ENCODE assay signal across 8 mouse cellular contexts in the genomic region with DNA sequence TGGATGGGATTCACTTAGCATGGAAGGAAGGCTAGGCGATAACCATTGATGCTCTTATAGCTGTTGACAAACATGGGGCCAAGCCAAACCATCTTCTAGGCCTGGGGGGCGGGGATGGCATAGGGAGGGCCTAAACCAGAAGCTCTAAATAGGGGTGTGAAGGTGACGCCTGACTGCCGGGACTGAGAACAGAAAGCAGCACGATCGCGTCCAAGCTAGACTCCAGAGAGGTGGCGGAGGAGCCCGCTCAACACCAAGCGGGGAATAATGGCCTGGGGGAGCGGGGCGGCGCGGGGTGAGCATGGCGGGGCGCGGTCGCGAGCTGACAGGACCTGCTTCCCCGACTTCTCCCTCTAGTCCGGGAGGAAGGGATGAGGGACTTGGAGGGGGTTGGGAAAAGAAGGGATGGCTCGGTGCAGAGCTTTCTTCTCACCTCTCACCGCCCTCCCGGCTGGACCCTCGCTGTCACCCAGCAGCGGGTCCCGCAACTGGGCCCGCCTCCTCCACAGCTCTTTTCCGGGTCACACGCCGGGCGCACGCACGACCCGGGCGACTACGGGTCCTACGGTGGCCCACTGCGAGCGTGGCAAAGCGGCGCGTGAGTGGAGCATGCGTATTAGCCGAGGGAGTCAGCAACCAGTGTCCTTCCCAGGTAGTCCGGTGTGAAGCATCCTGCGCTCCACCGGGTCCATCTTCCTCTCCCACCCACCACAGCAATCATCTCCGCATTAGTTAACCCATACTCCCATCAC. TPM values are rescaled to one million over a fixed set of nuclear protein-coding genes. Genes with fewer than 3 reads are reported as not detected.
DNase-seq lines count a peak whose midpoint lies in the region; ATAC-seq lines count a peak whose summit lies in the region.

A gene (minus strand): TSS at position 576 of the 752 bp plus-strand sequence.

- H3K9ac ChIP-seq in intestine, embryonic 15.5 days, result peak within 1 kb of the TSS; percentile 55

- H3K4me2 ChIP-seq in intestine, embryonic 15.5 days (replicated peaks), result peak within 1 kb of the TSS; percentile 95

- H3K36me3 ChIP-seq in intestine, embryonic 15.5 days, result peaks cover 20% of the 10 kb centered on the region

- peak; percentile 50 for ATAC-seq in intestine, embryonic 15.5 days
- peak; percentile 81 for ATAC-seq in megakaryocyte progenitor cell, adult 5-6 weeks (replicated peaks; ENCODE audit: poor library complexity)

- DNase-seq in adrenal gland, postnatal 14 days, result peak; percentile 93
- DNase-seq in embryo, embryonic 11.5 days (ENCODE audit: low read depth, low spot score), result peak; percentile 30
- no peak for DNase-seq in gonadal fat pad, adult 2 months (ENCODE audit: low read depth)
- peak; percentile 83 to 89 for DNase-seq in left cerebral cortex, postnatal 10 days (ENCODE audit: extremely low spot score in 1 of 2, low spot score in 2 of 2)
- peak; percentile 93 to 94 for DNase-seq in right cerebral cortex, postnatal 10 days (ENCODE audit: low spot score in 2 of 2)
- no peak for DNase-seq in adipocyte (ENCODE audit: low spot score)

- H3K27ac ChIP-seq in intestine, embryonic 15.5 days, result no peak within 1 kb of the TSS

- intact Hi-C loops in left cerebral cortex, postnatal 10 days (cut with DNase I), result loop anchor here (5.0 kb wide), 1 partner anchor 81 kb away; a partner anchor contains a TSS

- no peaks in the 10 kb centered on the region for H3K27me3 ChIP-seq in intestine, embryonic 15.5 days (replicated peaks)

- H3K4me1 ChIP-seq in intestine, embryonic 15.5 days (replicated peaks), result peaks cover 18% of the 10 kb centered on the region

- H3K9me3 ChIP-seq in intestine, embryonic 15.5 days, result no peaks in the 10 kb centered on the region

- H3K4me3 ChIP-seq in intestine, embryonic 15.5 days (replicated peaks), result peak within 1 kb of the TSS; percentile 58

- 5% methylated on average over 49 of the region's 49 CpGs for WGBS in intestine, embryonic 15.5 days

RNA-seq across cellular contexts. Expression of the gene that starts here (rescaled TPM):
- total RNA-seq in adrenal gland, postnatal 14 days (2021), result 17.1 and 20.7 TPM in 2 replicates
- 29.7 and 30.8 TPM in 2 replicates for polyA plus RNA-seq in gonadal fat pad, adult 2 months (2012; rRNA removed)
- 2.8 and 3.4 TPM in 2 replicates for polyA plus RNA-seq in intestine, embryonic 15.5 days (2015; fragmentation: Nextera tagmentation; extraction: Ambion mirVana)
- total RNA-seq in left cerebral cortex, postnatal 10 days (2021), result 10 to 100 TPM; 41.7 to 43.5 TPM
- 9.2 and 12.4 TPM in 2 replicates for total RNA-seq in megakaryocyte progenitor cell, adult 5-6 weeks (2015)
- 12.4 and 12.5 TPM in 2 replicates for total RNA-seq in megakaryocyte progenitor cell, adult 5-6 weeks (2017)

Comparison
In these comparisons a context has a peak if more than half of its experiments do, and no peak if none do; other contexts are left out.
1. DNase-seq: peak in adrenal gland, postnatal 14 days (single experiment), embryo, embryonic 11.5 days (single experiment), left cerebral cortex, postnatal 10 days (2 of 2) and right cerebral cortex, postnatal 10 days (2 of 2); none in gonadal fat pad, adult 2 months (single experiment) and adipocyte (single experiment).